Mouse (Mus musculus): ENCODE results near the gene Trpm5. TPM values are rescaled to one million over a fixed set of nuclear protein-coding genes. Genes with fewer than 3 reads are reported as not detected.

The Trpm5 gene
- polyA plus RNA-seq, 1 experiment from 2014 or later: 6.9 TPM

DNA sequence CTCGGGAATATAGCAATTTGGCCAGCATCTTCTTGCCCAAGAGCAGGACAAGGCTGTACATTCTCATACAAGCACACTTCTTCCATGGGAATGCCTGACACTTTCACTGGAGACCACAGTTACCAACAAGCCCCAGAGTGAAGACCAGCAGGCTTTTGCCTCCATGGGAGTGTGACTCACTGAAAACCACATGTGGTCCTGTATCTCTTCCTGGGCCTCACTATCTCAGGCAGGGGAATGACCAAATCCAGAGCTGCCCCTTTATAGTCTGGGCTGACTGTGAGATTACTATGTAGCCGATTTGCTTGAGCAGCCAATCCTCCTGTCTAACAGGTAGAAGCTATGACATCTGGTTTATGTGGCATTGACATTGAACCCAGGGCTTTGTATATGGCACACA, 10.7 kb downstream of the Trpm5 start:
- no peak overlapping the region for H3K4me3 ChIP-seq (ENCODE audit: low read length)
- no peak overlapping the region for H3K9ac ChIP-seq (replicated peaks; ENCODE audit: low read length)
- 80% methylated on average over 2 of the region's 2 CpGs for WGBS
- H3K27ac ChIP-seq (ENCODE audit: low read length): no peak overlapping the region
- H3K9me3 ChIP-seq (ENCODE audit: low read length): no peaks in the 10 kb centered on the region
- no peaks in the 10 kb centered on the region for H3K36me3 ChIP-seq (ENCODE audit: insufficient read depth, low read length)
- peaks cover 11% of the 10 kb centered on the region; the same call in 1 of the 2 replicates for H3K4me1 ChIP-seq (ENCODE audit: insufficient read depth, low read length)
- ATAC-seq (ENCODE audit: low FRiP score, low TSS enrichment): no peak
- H3K27me3 ChIP-seq (ENCODE audit: insufficient read depth, low read length): no peaks in the 10 kb centered on the region
- H3K4me2 ChIP-seq (replicated peaks; ENCODE audit: low read depth, low read length): no peak overlapping the region

DNA sequence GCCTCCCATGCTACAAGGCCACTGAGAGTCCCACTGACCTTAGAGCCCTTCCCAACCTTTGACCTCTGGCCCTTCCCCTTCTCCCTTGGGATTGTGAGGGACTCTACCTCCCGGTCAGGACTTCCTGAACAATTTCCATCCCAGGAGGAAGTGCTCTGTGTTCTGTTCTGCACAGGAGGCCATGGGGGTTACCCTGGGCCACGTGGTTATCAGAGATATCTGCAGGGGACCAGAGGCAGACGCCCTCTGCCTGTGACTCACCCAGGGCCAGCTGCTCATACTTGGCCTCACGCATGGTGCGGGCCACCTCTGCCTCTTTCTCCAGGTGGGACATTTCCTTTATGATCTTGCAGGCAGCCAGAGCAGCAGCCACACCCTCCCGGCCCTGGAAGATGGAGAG, 12.4 kb downstream of the Trpm5 start:
- 71% methylated on average over 6 of the region's 6 CpGs for WGBS
- no peak for ATAC-seq (ENCODE audit: low FRiP score, low TSS enrichment)

DNA sequence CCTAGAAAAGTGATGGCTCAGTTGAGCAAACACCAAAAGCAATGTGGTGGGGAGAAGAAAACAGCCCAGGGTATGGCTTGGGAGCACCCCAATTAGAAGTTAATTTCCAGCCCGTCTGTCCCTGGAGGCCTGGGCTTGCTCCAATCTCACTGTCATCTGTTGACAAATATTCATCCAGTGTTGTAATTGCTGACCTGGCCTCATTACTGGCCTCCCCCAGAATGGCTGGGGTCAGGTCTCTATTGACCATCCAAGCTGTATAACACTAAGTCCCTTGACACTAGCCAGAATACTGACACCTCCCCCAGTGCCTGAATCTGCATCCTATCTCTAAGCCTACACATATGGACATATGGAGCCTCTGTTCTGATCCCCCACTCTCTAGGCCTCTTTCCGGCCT, 17.1 kb downstream of the Trpm5 start:
- no peak overlapping the region for H3K9ac ChIP-seq (replicated peaks; ENCODE audit: low read length)

More for the DNA sequence above, 12.4 kb downstream of the Trpm5 start:
- Histone ChIP-seq H3K36me3 (ENCODE audit: insufficient read depth, low read length) (no peaks in the 10 kb centered on the region), H3K9me3 (ENCODE audit: low read length) (no peaks in the 10 kb centered on the region), H3K27me3 (ENCODE audit: insufficient read depth, low read length) (no peaks in the 10 kb centered on the region), H3K27ac (ENCODE audit: low read length) (no peak overlapping the region), H3K4me3 (ENCODE audit: low read length) (no peak overlapping the region), H3K4me2 (replicated peaks; ENCODE audit: low read depth, low read length) (no peak overlapping the region), H3K9ac (replicated peaks; ENCODE audit: low read length) (no peak overlapping the region), H3K4me1 (ENCODE audit: insufficient read depth, low read length) (peaks cover 6% of the 10 kb centered on the region; the same call in 1 of the 2 replicates)

DNA sequence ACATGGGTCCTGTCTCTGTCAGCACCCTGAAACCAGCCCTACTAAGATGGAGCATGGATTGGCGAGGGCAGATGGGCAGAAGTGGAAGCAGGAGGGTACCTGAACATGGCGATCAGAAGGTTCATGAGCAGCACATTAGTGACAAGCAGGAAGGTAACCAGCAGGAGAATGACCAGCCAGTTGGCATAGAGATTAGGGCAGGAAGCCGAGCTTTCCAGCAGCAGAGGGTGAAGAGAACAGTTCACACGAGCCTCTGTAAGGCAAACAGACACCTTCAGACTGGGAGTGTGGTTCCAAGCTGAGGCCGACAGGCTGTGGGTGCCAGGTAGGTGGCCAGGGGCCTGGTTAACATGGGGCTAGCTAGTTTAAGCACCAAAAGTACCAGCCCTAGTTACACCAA, 19.0 kb downstream of the Trpm5 start:
- no peak overlapping the region for H3K4me2 ChIP-seq (replicated peaks; ENCODE audit: low read depth, low read length)
- H3K27me3 ChIP-seq (ENCODE audit: insufficient read depth, low read length): no peaks in the 10 kb centered on the region
- 75% methylated on average over 5 of the region's 5 CpGs for WGBS
- no peak overlapping the region for H3K4me3 ChIP-seq (ENCODE audit: low read length)
- no peak overlapping the region for H3K27ac ChIP-seq (ENCODE audit: low read length)
- H3K9ac ChIP-seq (replicated peaks; ENCODE audit: low read length): no peak overlapping the region
- H3K9me3 ChIP-seq (ENCODE audit: low read length): no peaks in the 10 kb centered on the region
- H3K36me3 ChIP-seq (ENCODE audit: insufficient read depth, low read length): no peaks in the 10 kb centered on the region
- H3K4me1 ChIP-seq (ENCODE audit: insufficient read depth, low read length): peaks cover 8% of the 10 kb centered on the region
- ATAC-seq (ENCODE audit: low FRiP score, low TSS enrichment): no peak

More for the DNA sequence above, 17.1 kb downstream of the Trpm5 start:
- Histone ChIP-seq H3K27ac (ENCODE audit: low read length) (no peak overlapping the region), H3K4me2 (replicated peaks; ENCODE audit: low read depth, low read length) (no peak overlapping the region), H3K9me3 (ENCODE audit: low read length) (no peaks in the 10 kb centered on the region), H3K4me3 (ENCODE audit: low read length) (no peak overlapping the region), H3K4me1 (ENCODE audit: insufficient read depth, low read length) (no peaks in the 10 kb centered on the region), H3K36me3 (ENCODE audit: insufficient read depth, low read length) (no peaks in the 10 kb centered on the region), H3K27me3 (ENCODE audit: insufficient read depth, low read length) (no peaks in the 10 kb centered on the region)
- ATAC-seq (ENCODE audit: low FRiP score, low TSS enrichment): no peak
- WGBS: 74% methylated on average over 2 of the region's 2 CpGs

DNA sequence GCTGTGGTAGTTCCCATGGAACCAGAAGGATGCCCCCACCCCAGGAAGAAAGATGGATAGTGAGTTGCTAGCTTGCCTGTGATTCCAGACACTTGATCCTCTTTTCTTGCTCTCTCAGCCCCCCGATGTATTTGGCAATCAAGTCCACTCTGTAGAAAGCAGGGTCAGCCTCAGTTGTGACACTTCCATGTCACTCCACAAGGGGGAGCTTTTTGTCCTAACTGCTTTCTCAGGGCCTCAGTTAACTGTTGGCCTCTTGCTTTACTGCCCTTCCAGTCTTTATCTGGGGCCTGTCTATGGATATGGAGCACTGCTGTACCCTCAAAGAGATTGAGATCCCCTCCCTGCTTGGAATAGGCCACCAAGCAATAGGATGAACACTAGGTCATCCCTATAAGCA, 21.4 kb downstream of the Trpm5 start:
- 52% methylated on average over 1 of the region's 1 CpGs for WGBS
- Histone ChIP-seq H3K36me3 (ENCODE audit: insufficient read depth, low read length) (peaks cover 4% of the 10 kb centered on the region; the same call in 1 of the 2 replicates), H3K9me3 (ENCODE audit: low read length) (no peaks in the 10 kb centered on the region), H3K9ac (replicated peaks; ENCODE audit: low read length) (no peak overlapping the region), H3K4me3 (ENCODE audit: low read length) (no peak overlapping the region), H3K27me3 (ENCODE audit: insufficient read depth, low read length) (no peaks in the 10 kb centered on the region), H3K27ac (ENCODE audit: low read length) (no peak overlapping the region), H3K4me2 (replicated peaks; ENCODE audit: low read depth, low read length) (no peak overlapping the region), H3K4me1 (ENCODE audit: insufficient read depth, low read length) (peaks cover 18% of the 10 kb centered on the region)
- ATAC-seq (ENCODE audit: low FRiP score, low TSS enrichment): no peak

DNA sequence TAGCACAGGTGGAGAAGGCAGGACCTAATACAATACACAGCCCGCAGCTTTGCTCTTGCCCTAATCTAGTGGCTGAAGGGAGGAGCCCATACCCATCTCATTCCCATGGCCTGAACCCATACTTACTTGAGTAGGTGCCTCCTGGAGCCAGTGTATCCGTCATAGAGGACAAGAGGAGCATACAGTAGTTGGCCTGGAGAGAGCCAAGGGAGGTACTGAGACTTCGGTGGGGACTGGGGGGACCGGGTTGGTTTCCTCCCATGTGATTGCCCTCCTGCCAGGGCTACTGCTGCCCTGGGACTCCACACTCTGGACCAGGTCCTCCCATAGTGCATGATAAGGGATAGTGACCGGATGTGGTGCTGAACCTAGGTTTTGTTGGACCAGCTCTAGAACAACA, 21.8 kb downstream of the Trpm5 start:
- Histone ChIP-seq H3K4me1 (ENCODE audit: insufficient read depth, low read length) (peaks cover 21% of the 10 kb centered on the region), H3K9ac (replicated peaks; ENCODE audit: low read length) (no peak overlapping the region), H3K27me3 (ENCODE audit: insufficient read depth, low read length) (no peaks in the 10 kb centered on the region), H3K36me3 (ENCODE audit: insufficient read depth, low read length) (peaks cover 9% of the 10 kb centered on the region), H3K9me3 (ENCODE audit: low read length) (no peaks in the 10 kb centered on the region), H3K4me3 (ENCODE audit: low read length) (no peak overlapping the region), H3K4me2 (replicated peaks; ENCODE audit: low read depth, low read length) (no peak overlapping the region), H3K27ac (ENCODE audit: low read length) (no peak overlapping the region)
- WGBS: 85% methylated on average over 5 of the region's 5 CpGs
- no peak for ATAC-seq (ENCODE audit: low FRiP score, low TSS enrichment)

DNA sequence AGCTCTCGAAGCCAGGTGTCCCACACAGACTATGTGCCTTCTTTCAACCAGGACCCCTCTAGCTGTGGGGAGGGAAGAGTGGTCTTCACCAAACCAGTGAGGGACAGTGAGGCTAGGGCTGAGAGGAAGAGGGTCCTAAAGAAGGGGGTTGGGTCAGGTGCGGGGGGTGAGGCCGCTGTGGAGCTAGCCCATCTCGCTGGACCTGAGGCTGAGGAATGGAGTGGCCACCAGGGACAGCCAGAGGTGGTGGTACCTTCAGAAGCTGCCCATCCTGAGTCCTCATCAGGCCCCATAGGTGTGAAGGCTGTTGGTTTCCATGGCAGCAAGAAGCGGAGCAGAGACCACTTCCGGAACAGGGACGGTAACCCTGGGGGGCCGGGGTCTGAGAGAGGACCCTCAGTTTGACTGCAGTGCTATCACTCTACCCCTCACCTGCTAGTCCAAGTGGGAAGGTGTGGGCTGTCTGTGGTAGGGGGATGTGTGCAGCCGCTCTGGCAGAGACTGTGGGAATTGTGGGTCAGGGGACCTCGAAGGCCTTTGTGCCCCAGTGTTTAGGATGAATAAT, 23.9 kb downstream of the Trpm5 start:
- peak overlapping the region; percentile 92 for H3K9ac ChIP-seq (replicated peaks; ENCODE audit: low read length)
- H3K27me3 ChIP-seq (ENCODE audit: insufficient read depth, low read length): no peaks in the 10 kb centered on the region
- peak overlapping the region; percentile 85 for H3K4me2 ChIP-seq (replicated peaks; ENCODE audit: low read depth, low read length)
- WGBS: 85% methylated on average over 10 of the region's 10 CpGs
- peaks cover 27% of the 10 kb centered on the region for H3K36me3 ChIP-seq (ENCODE audit: insufficient read depth, low read length)
- H3K9me3 ChIP-seq (ENCODE audit: low read length): no peaks in the 10 kb centered on the region
- peak overlapping the region; percentile 92 for H3K4me3 ChIP-seq (ENCODE audit: low read length)
- no peak overlapping the region for H3K27ac ChIP-seq (ENCODE audit: low read length)
- peaks cover 21% of the 10 kb centered on the region for H3K4me1 ChIP-seq (ENCODE audit: insufficient read depth, low read length)
- ATAC-seq (ENCODE audit: low FRiP score, low TSS enrichment): no peak

DNA sequence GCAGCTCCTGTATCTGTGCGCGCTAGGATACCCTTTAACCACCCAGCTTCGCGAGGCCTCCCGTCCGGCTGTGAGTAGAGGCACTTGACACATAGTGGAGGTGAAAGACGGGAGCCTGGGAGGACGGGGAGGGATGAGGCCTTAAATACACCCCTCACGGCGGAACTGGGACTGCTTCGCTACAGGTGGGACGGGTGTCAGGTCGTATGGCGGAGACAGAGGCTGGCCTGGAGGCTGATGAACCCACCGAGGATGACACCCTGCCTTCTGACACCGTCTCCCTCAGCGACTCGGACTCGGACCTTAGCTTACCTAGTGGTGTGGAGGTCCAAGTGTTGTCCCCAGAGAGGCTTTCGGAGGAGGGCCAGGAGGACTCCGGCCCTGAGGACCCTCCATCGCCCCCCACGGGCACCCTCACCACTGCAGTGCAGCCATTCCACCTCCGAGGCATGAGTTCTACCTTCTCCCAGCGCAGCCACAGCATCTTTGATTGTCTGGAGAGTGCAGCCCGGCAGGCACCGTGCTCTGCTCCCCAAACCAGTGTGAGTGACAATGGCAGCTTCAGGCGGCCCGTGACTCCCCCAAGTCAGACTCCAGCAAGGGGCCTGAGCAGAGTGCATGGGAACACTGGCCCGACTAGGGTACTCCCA, 24.6 kb downstream of the Trpm5 start:
- ATAC-seq (ENCODE audit: low FRiP score, low TSS enrichment): peak; percentile 0; the same call in 1 of the 2 replicates
- H3K9ac ChIP-seq (replicated peaks; ENCODE audit: low read length): peak overlapping the region; percentile 92
- peak overlapping the region; percentile 85 for H3K4me2 ChIP-seq (replicated peaks; ENCODE audit: low read depth, low read length)
- peak overlapping the region; percentile 89 for H3K27ac ChIP-seq (ENCODE audit: low read length)
- peaks cover 34% of the 10 kb centered on the region for H3K36me3 ChIP-seq (ENCODE audit: insufficient read depth, low read length)
- peaks cover 21% of the 10 kb centered on the region for H3K4me1 ChIP-seq (ENCODE audit: insufficient read depth, low read length)
- no peaks in the 10 kb centered on the region for H3K27me3 ChIP-seq (ENCODE audit: insufficient read depth, low read length)
- peak overlapping the region; percentile 92 for H3K4me3 ChIP-seq (ENCODE audit: low read length)
- WGBS: 6% methylated on average over 30 of the region's 30 CpGs
- no peaks in the 10 kb centered on the region for H3K9me3 ChIP-seq (ENCODE audit: low read length)

DNA sequence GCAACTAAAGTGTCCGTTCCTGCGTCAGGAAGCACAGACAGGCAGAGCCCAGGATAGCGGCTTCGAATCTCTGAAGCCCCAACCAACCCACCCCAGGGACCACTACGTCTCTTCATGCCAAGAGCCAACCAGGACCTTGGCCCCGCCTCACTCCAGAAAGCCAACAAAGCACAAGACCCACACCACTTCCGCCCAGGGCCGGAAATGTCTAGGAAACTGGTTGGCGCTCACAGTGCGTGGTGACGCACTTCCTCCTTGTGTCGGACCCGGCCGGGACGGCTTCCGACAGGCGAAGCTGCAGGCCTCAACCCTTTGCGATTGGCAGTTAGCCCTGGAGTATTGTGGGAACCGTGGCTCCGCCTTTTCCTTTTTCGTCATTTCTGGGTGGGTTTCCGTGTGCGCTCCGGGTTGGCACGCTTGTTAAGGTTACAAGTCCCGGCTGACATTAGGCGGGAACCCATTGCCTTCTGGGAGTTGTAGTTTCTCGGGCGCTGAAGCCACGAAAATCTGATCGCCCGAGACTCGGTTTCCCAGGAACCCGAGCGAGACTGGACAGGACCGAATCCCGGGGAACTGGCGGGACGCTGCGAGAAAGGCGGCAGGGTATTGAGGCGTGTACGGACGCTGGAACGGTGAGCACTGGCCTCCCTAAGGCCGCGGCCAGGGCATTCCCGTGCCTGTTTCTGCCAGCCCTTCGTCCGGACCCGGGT, 25.4 kb downstream of the Trpm5 start, which contains the start of gene Tssc4:
Tssc4 (plus strand) TSS at position 368 of the 710 bp plus-strand sequence.
- no peaks in the 10 kb centered on the region for H3K9me3 ChIP-seq (ENCODE audit: low read length)
- peak; percentile 97 for ATAC-seq (ENCODE audit: low FRiP score, low TSS enrichment)
- H3K4me3 ChIP-seq (ENCODE audit: low read length): peak within 1 kb of the TSS; percentile 92
- H3K4me1 ChIP-seq (ENCODE audit: insufficient read depth, low read length): peaks cover 21% of the 10 kb centered on the region
- 0% methylated on average over 51 of the region's 51 CpGs for WGBS
- peak within 1 kb of the TSS; percentile 97 for H3K27ac ChIP-seq (ENCODE audit: low read length)
- peak within 1 kb of the TSS; percentile 85 for H3K4me2 ChIP-seq (replicated peaks; ENCODE audit: low read depth, low read length)
- peak within 1 kb of the TSS; percentile 92 for H3K9ac ChIP-seq (replicated peaks; ENCODE audit: low read length)
- H3K36me3 ChIP-seq (ENCODE audit: insufficient read depth, low read length): peaks cover 43% of the 10 kb centered on the region
- H3K27me3 ChIP-seq (ENCODE audit: insufficient read depth, low read length): no peaks in the 10 kb centered on the region

Data from kidney, embryonic 16.5 days (tissue).